Mouse (Mus musculus) olfactory bulb, adult 2 months (tissue): ENCODE measurements around the gene Kcnt1.
"Not testable (repeated sequence)": the region's sequence is repeated elsewhere in the genome, so short reads cannot be mapped to it uniquely, and the experiment has no call there.

Experiments used
- CTCF ChIP-seq: fragments of 200-500 bp; IDR thresholded peaks from 2 replicates; pipeline ENCODE4 v1.5.1; 2012; ENCODE audit warnings: low read depth, mild to moderate bottlenecking, low read length, moderate library complexity; ENCODE audit not compliant: insufficient read depth
- POLR2A ChIP-seq: fragments of 200-500 bp; IDR thresholded peaks from 2 replicates; pipeline ENCODE4 v1.6.1; 2012; ENCODE audit warnings: mild to moderate bottlenecking, low read depth, low read length, moderate library complexity; ENCODE audit not compliant: insufficient read depth

- not testable (repeated sequence) for TF ChIP-seq CTCF, POLR2A
Observed at GRCm38 (mm10) chr2:25815748-25816147, 47.8 kb upstream of the Kcnt1 start, which contains the start of gene Glt6d1.
